Mouse (Mus musculus) small intestine, adult 2 months (tissue): Measurements from ENCODE around the gene Nudt5.

Source experiments
- CTCF ChIP-seq: fragments of 200-500 bp; IDR thresholded peaks from 2 replicates; pipeline ENCODE4 v1.5.1; 2012; ENCODE audit warnings: low read depth, mild to moderate bottlenecking, control low read depth, inconsistent platforms, low read length, moderate library complexity, mixed read lengths; ENCODE audit not compliant: insufficient replicate concordance, insufficient read length; ENCODE audit errors: extremely low read depth
- POLR2A ChIP-seq: fragments of 200-500 bp; IDR thresholded peaks from 2 replicates; pipeline ENCODE4 v1.6.1; 2012; ENCODE audit warnings: low read depth, mild to moderate bottlenecking, control low read depth, inconsistent platforms, low read length, moderate library complexity

DNA sequence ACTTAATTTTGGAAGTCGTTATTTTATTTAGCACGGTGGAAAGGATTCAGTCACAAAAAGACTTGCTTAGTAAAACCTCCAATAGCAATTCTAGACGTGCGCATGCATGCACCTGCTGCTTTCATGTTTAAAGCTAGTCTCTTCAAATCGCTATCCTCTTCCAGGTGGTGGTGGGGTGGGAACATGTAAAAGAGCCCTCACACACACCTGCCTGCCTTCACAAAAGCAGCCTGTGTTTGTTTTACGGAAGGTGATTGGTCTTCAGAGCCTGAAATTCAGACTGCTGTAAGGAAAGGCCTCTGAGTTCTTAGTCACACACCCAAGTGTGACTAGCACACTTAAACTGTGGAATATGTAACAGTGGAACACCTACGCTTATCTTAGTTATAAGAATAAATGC lies 39.6 kb upstream of the Nudt5 start:
- TF ChIP-seq CTCF = no peak
- TF ChIP-seq POLR2A = no peak
